Mouse (Mus musculus): ENCODE measurements around the gene Rps6kb1. TPM values are rescaled to one million over a fixed set of nuclear protein-coding genes. Genes with fewer than 3 reads are reported as not detected.
A peak's percentile ranks its signal among the peaks of the same experiment; 100 is the strongest.

The Rps6kb1 gene
- total and polyA plus RNA-seq, 3 experiments = 45.2 to 110 (median 76.9) TPM

GRCm38 (mm10) chr11:86568425-86568824 lies 23.8 kb upstream of the Rps6kb1 start (continued):
- TF ChIP-seq USF1 (IDR thresholded peaks at IDR 0.05; ENCODE audit: low read depth, low read length) (no peak), RAD21 (IDR thresholded peaks at IDR 0.05; ENCODE audit: low read depth, low read length) (peak; percentile 98), EP300 (IDR thresholded peaks at IDR 0.05; ENCODE audit: low read length) (no peak), MYC (IDR thresholded peaks at IDR 0.05; ENCODE audit: low read depth, low read length) (no peak; the same call in 1 of the 2 replicates), PAX5 (IDR thresholded peaks at IDR 0.05; ENCODE audit: low read length) (no peak), ZC3H11A (IDR thresholded peaks at IDR 0.05; ENCODE audit: low read depth, low read length) (peak; percentile 97), UBTF (IDR thresholded peaks at IDR 0.05; ENCODE audit: low read depth, low read length) (no peak)

- Histone ChIP-seq H3K27me3 (replicated peaks) (no peaks in the 10 kb centered on the region), H3K9ac (ENCODE audit: insufficient read depth, low read depth) (no peak overlapping the region), H3K79me2 (replicated peaks; ENCODE audit: control insufficient read depth, extremely low read depth, insufficient read depth, poor library complexity, severe bottlenecking) (no peaks in the 10 kb centered on the region), H3K36me3 (replicated peaks in 1 of 2; ENCODE audit: control insufficient read depth in 1 of 2, insufficient read depth in 1 of 2, low read length in 1 of 2) (peaks cover 38 to 85% of the 10 kb centered on the region in 2 experiments), H3K4me3 (replicated peaks in 1 of 3; ENCODE audit: low read depth in 2 of 3, low read length in 2 of 3, poor library complexity in 1 of 3) (no peak overlapping the region), H3K27ac (ENCODE audit: insufficient read depth, low read depth) (no peak overlapping the region), H3K4me2 (ENCODE audit: insufficient read depth, low read depth, poor library complexity, severe bottlenecking) (no peak overlapping the region), H3K9me3 (replicated peaks; ENCODE audit: low read length) (no peaks in the 10 kb centered on the region), H3K4me1 (ENCODE audit: control insufficient read depth in 1 of 2, insufficient read depth in 2 of 2) (peaks cover 0 to 22% of the 10 kb centered on the region in 2 experiments; a peak in 2 of 4 replicates)
- dilution Hi-C loops (cut with MboI; ENCODE audit: extremely low pct_ligation_motif_present, extremely low pct_unique_long_range_greater_than_20kb, low sequenced_read_pairs) (no loop called here), in situ Hi-C loops (cut with MboI; ENCODE audit: low pct_ligation_motif_present, low pct_unique_long_range_greater_than_20kb, low sequenced_read_pairs) (loop anchor here (25.0 kb wide), 1 partner anchor 279 kb away; no protein-coding TSS in a partner anchor)
- TF ChIP-seq IRF4 (IDR thresholded peaks at IDR 0.05; ENCODE audit: low read depth, low read length) = no peak
- TF ChIP-seq ZNF384 (IDR thresholded peaks at IDR 0.05; ENCODE audit: low read depth, low read length) = no peak
- TF ChIP-seq JUND (conservative IDR thresholded peaks at IDR 0.05; ENCODE audit: low read depth, low read length) = no peak
- peak; percentile 69 for TF ChIP-seq BHLHE40 (IDR thresholded peaks at IDR 0.05; ENCODE audit: low read depth, low read length)
- no peak for DNase-seq (ENCODE audit: extremely low read depth)
Observed at GRCm38 (mm10) chr11:86558258-86558657, 13.7 kb upstream of the Rps6kb1 start.

GRCm38 (mm10) chr11:86553525-86553924 lies 8.9 kb upstream of the Rps6kb1 start:
- in situ Hi-C loops (cut with MboI; ENCODE audit: low pct_ligation_motif_present, low pct_unique_long_range_greater_than_20kb, low sequenced_read_pairs) (loop anchor here (25.0 kb wide), 1 partner anchor 284 kb away; no protein-coding TSS in a partner anchor), dilution Hi-C loops (cut with MboI; ENCODE audit: extremely low pct_ligation_motif_present, extremely low pct_unique_long_range_greater_than_20kb, low sequenced_read_pairs) (no loop called here)
- Histone ChIP-seq H3K9ac (ENCODE audit: insufficient read depth, low read depth) (no peak overlapping the region), H3K36me3 (replicated peaks in 1 of 2; ENCODE audit: control insufficient read depth in 1 of 2, insufficient read depth in 1 of 2, low read length in 1 of 2) (peaks cover 34 to 79% of the 10 kb centered on the region in 2 experiments), H3K79me2 (replicated peaks; ENCODE audit: control insufficient read depth, extremely low read depth, insufficient read depth, poor library complexity, severe bottlenecking) (no peaks in the 10 kb centered on the region), H3K4me3 (replicated peaks in 1 of 3; ENCODE audit: low read depth in 2 of 3, low read length in 2 of 3, poor library complexity in 1 of 3) (no peak overlapping the region), H3K27ac (ENCODE audit: insufficient read depth, low read depth) (no peak overlapping the region), H3K4me2 (ENCODE audit: insufficient read depth, low read depth, poor library complexity, severe bottlenecking) (no peak overlapping the region), H3K4me1 (ENCODE audit: control insufficient read depth in 1 of 2, insufficient read depth in 2 of 2) (peaks cover 0 to 24% of the 10 kb centered on the region in 2 experiments; a peak in 2 of 4 replicates), H3K27me3 (replicated peaks) (no peaks in the 10 kb centered on the region), H3K9me3 (replicated peaks; ENCODE audit: low read length) (no peaks in the 10 kb centered on the region)
- TF ChIP-seq TBP (conservative IDR thresholded peaks at IDR 0.05; ENCODE audit: low read depth, low read length) (no peak), PAX5 (IDR thresholded peaks at IDR 0.05; ENCODE audit: low read length) (no peak), MEF2A (IDR thresholded peaks at IDR 0.05; ENCODE audit: borderline replicate concordance, low read depth, low read length) (no peak), E2F4 (IDR thresholded peaks at IDR 0.05; ENCODE audit: insufficient replicate concordance, low read depth, low read length) (no peak), CHD1 (IDR thresholded peaks at IDR 0.05; ENCODE audit: low read depth, low read length) (no peak), ELF1 (IDR thresholded peaks at IDR 0.05; ENCODE audit: low read depth, low read length) (no peak), USF1 (IDR thresholded peaks at IDR 0.05; ENCODE audit: low read depth, low read length) (peak; percentile 21; the same call in 1 of the 2 replicates), ETS1 (conservative IDR thresholded peaks at IDR 0.05; ENCODE audit: low read depth, low read length) (peak; percentile 65), BHLHE40 (IDR thresholded peaks at IDR 0.05; ENCODE audit: low read depth, low read length) (peak; percentile 79), EP300 (IDR thresholded peaks at IDR 0.05; ENCODE audit: low read length) (no peak), MAZ (IDR thresholded peaks at IDR 0.05; ENCODE audit: low read depth, low read length) (no peak), MAX (IDR thresholded peaks at IDR 0.05; ENCODE audit: low read length) (peak; percentile 38; the same call in 1 of the 2 replicates), UBTF (IDR thresholded peaks at IDR 0.05; ENCODE audit: low read depth, low read length) (no peak), USF2 (conservative IDR thresholded peaks at IDR 0.05; ENCODE audit: low read depth, low read length) (peak; percentile 61)
- DNase-seq (ENCODE audit: extremely low read depth) = no peak
